Mouse (Mus musculus): ENCODE measurements around the gene Pcp4l1.

GRCm38 (mm10) chr1:171232800-171233730 is 37.0 kb upstream of the Pcp4l1 start:
- TF ChIP-seq CTCF (IDR thresholded peaks at IDR 0.05; ENCODE audit: extremely low read depth, insufficient read length, insufficient replicate concordance, low read depth, low read length) (no peak), POLR2A (IDR thresholded peaks at IDR 0.05; ENCODE audit: low read depth, low read length) (no peak)

Measured in small intestine, adult 2 months (tissue).